Mouse (Mus musculus) forebrain, embryonic 15.5 days (tissue): ENCODE measurements around the gene Rgl3. TPM values are rescaled to one million over a fixed set of nuclear protein-coding genes. Genes with fewer than 3 reads are reported as not detected.
A peak's percentile ranks its signal among the peaks of the same experiment; 100 is the strongest.

ENCODE experiments used
- ATAC-seq: fragments of 200-750 bp; cut with Nextera tagmentation; replicated peaks from 2 replicates; pipeline ENCODE4 v1.8.0; 2017; ENCODE audit warnings: mild to moderate bottlenecking, moderate TSS enrichment, moderate library complexity
- H3K27ac ChIP-seq: fragments of 300-500 bp; sonication (generic); replicated peaks from 2 replicates; pipeline ENCODE4 v1.5.1; 2015; ENCODE audit warnings: mild to moderate bottlenecking, inconsistent platforms
- H3K27me3 ChIP-seq: fragments of 300-500 bp; sonication (generic); 2 replicates; pipeline ENCODE4 v1.6.1; 2015; ENCODE audit warnings: inconsistent platforms
- H3K36me3 ChIP-seq: fragments of 300-500 bp; sonication (generic); 2 replicates; pipeline ENCODE4 v1.6.1; 2015; ENCODE audit warnings: mild to moderate bottlenecking, inconsistent platforms
- H3K4me1 ChIP-seq: fragments of 300-500 bp; sonication (generic); 2 replicates; pipeline ENCODE4 v1.6.1; 2015; ENCODE audit warnings: inconsistent platforms
- H3K4me2 ChIP-seq: fragments of 300-500 bp; sonication (generic); replicated peaks from 2 replicates; pipeline ENCODE4 v1.6.1; 2015; ENCODE audit warnings: mild to moderate bottlenecking, inconsistent platforms
- H3K4me3 ChIP-seq: fragments of 300-500 bp; sonication (generic); 2 replicates; pipeline ENCODE4 v1.5.1; 2015; ENCODE audit warnings: mild to moderate bottlenecking, inconsistent platforms
- H3K9ac ChIP-seq: fragments of 300-500 bp; sonication (generic); replicated peaks from 2 replicates; pipeline ENCODE4 v1.6.1; 2015; ENCODE audit warnings: mild to moderate bottlenecking, inconsistent platforms
- H3K9me3 ChIP-seq: fragments of 300-500 bp; sonication (generic); 2 replicates; pipeline ENCODE4 v1.6.1; 2016; ENCODE audit warnings: inconsistent platforms
- WGBS: fragments of 180-500 bp; shearing (Covaris S2); methylation state at CpG from one replicate; pipeline ENCODE4 v1.1.7; 2015; ENCODE audit warnings: mixed read lengths; 5-methylcytosine and 5-hydroxymethylcytosine counted together
- polyA plus RNA-seq: library from polyadenylated mRNA; unstranded; fragments of >200 nt; fragmentation: Nextera tagmentation; extraction: Ambion mirVana; gene quantifications from 2 replicates; pipeline ENCODE4 v1.2.1, GENCODE M21; 2015

Rgl3 gene
- polyA plus RNA-seq, 1 experiment from 2014 or later, result 0.87 TPM

GRCm38 (mm10) chr9:21976626-21977175 lies 12.5 kb downstream of the Rgl3 start:
- Histone ChIP-seq H3K27ac (no peak overlapping the region), H3K4me1 (peaks cover 10% of the 10 kb centered on the region), H3K9me3 (no peaks in the 10 kb centered on the region), H3K4me3 (no peak overlapping the region), H3K36me3 (no peaks in the 10 kb centered on the region), H3K27me3 (no peaks in the 10 kb centered on the region), H3K9ac (no peak overlapping the region), H3K4me2 (no peak overlapping the region)
- no peak for ATAC-seq
- 71% methylated on average over 10 of the region's 10 CpGs for WGBS

- 95% methylated on average over 4 of the region's 4 CpGs for WGBS
- no peak overlapping the region for H3K9ac ChIP-seq
- H3K36me3 ChIP-seq, result no peaks in the 10 kb centered on the region
- no peaks in the 10 kb centered on the region for H3K4me1 ChIP-seq
- no peak overlapping the region for H3K4me2 ChIP-seq
- H3K27ac ChIP-seq, result no peak overlapping the region
- no peak overlapping the region for H3K4me3 ChIP-seq
- no peaks in the 10 kb centered on the region for H3K9me3 ChIP-seq
- no peak for ATAC-seq
- peaks cover under 1% of the 10 kb centered on the region; the same call in 1 of the 2 replicates for H3K27me3 ChIP-seq
These were observed 19.9 kb downstream of the Rgl3 start for GRCm38 (mm10) chr9:21969304-21969703.

DNA sequence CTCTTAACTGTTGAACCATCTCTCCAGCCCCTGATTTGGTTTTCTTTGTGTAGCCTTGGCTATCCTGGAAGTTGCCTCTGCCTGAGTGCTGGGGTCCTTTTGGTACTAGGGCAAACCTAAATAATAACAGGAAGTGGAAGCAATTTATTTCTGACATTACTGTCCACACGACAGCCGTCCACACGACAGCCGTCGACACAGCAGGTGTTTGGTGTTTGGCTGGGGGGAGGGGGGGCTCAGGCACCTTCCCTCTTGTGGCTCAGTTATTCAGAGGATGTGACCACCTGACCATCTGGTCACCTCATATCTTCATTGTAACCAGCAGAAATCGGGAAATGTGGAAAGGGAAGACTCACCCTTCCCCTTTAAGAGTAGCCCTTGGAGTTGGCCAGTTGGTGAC lies 20.4 kb downstream of the Rgl3 start:
- Histone ChIP-seq H3K27ac (no peak overlapping the region), H3K36me3 (no peaks in the 10 kb centered on the region), H3K27me3 (peaks cover 4% of the 10 kb centered on the region; the same call in 1 of the 2 replicates), H3K4me1 (no peaks in the 10 kb centered on the region), H3K9ac (no peak overlapping the region), H3K9me3 (no peaks in the 10 kb centered on the region), H3K4me2 (no peak overlapping the region), H3K4me3 (no peak overlapping the region)
- WGBS, result 72% methylated on average over 6 of the region's 6 CpGs
- no peak for ATAC-seq

GRCm38 (mm10) chr9:21963417-21963816 lies 25.8 kb downstream of the Rgl3 start, which contains the start of gene Epor:
Epor (minus strand) TSS chr9:21963506.
- Histone ChIP-seq H3K4me2 (peak within 1 kb of the TSS; percentile 58), H3K4me1 (peaks cover 20% of the 10 kb centered on the region), H3K9ac (peak within 1 kb of the TSS; percentile 18; the same call in 1 of the 2 replicates), H3K27ac (no peak within 1 kb of the TSS), H3K4me3 (peak within 1 kb of the TSS; percentile 39), H3K27me3 (peaks cover 51% of the 10 kb centered on the region), H3K36me3 (0 out of 2 replicates have a peak, but pooled peaks cover 3% of the 10 kb centered on the region), H3K9me3 (no peaks in the 10 kb centered on the region)
- ATAC-seq, result no peak
- 20% methylated on average over 8 of the region's 8 CpGs for WGBS

DNA sequence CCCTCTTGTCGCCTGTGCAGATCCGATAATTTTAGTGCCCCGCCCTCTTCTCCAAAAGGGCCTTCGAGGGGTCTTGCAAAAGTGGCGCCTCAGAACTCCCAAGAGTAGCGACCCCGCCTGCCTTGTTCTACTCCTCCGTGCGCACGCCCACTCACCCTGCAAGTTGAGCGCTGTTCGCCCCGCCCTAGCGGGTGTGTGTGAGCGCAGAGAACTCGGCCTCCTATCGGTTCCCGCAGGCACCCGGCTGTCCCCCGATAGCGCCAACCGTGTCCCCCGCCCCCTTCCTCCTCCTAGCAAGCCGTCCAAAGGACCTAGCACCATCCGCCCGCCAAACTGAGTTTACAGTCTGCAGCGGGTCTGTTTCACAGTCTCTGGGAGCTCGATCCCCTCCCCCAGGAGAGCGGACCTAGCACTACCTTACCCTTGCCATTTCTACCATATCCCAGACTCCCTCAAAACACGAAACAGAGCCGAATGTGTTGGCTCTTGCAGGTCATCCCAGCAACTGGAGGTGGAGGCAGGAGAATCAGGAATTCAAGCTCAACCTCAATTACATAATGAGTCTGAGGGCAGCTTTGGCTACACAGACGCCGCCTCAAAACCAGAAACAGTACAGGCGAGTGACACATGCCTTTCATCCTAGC lies 26.7 kb downstream of the Rgl3 start:
- H3K27ac ChIP-seq, result no peak overlapping the region
- WGBS, result 4% methylated on average over 34 of the region's 34 CpGs
- ATAC-seq, result peak; percentile 74
- peak overlapping the region; percentile 39 for H3K4me3 ChIP-seq
- H3K9me3 ChIP-seq, result no peaks in the 10 kb centered on the region
- H3K4me2 ChIP-seq, result peak overlapping the region; percentile 58
- H3K36me3 ChIP-seq, result 0 out of 2 replicates have a peak, but pooled peaks cover 3% of the 10 kb centered on the region
- peaks cover 51% of the 10 kb centered on the region for H3K27me3 ChIP-seq
- peak overlapping the region; percentile 18; the same call in 1 of the 2 replicates for H3K9ac ChIP-seq
- H3K4me1 ChIP-seq, result peaks cover 20% of the 10 kb centered on the region

DNA sequence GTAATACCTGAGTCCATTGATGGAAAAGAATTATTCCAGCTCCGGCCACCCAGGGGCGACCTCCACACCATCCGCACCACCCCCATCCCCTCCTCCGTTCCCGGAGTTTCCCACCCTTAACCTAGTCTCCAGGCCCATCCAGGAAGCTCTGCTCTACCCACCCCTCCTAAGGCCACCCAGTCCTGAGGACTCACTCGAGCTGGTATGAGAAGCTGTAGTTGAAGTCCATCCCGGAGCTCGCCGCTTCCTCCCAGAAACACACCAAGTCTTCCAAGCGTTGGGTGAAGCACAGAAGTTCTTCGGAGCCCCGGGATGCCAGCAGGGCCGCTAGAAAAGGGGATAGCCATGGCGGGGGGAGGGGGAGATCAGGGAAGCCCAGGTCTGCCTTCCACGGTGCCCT lies 27.2 kb downstream of the Rgl3 start:
- peak; percentile 42 for ATAC-seq
- Histone ChIP-seq H3K4me3 (peak overlapping the region; percentile 39), H3K27ac (no peak overlapping the region), H3K4me2 (peak overlapping the region; percentile 58), H3K4me1 (peaks cover 20% of the 10 kb centered on the region), H3K27me3 (peaks cover 51% of the 10 kb centered on the region), H3K36me3 (0 out of 2 replicates have a peak, but pooled peaks cover 3% of the 10 kb centered on the region), H3K9ac (peak overlapping the region; percentile 18; the same call in 1 of the 2 replicates), H3K9me3 (no peaks in the 10 kb centered on the region)
- WGBS, result 0% methylated on average over 15 of the region's 15 CpGs

- Histone ChIP-seq H3K4me1 (peaks cover 24% of the 10 kb centered on the region), H3K4me2 (peak overlapping the region; percentile 58), H3K27me3 (peaks cover 51% of the 10 kb centered on the region), H3K9me3 (no peaks in the 10 kb centered on the region), H3K27ac (no peak overlapping the region), H3K36me3 (0 out of 2 replicates have a peak, but pooled peaks cover 3% of the 10 kb centered on the region), H3K9ac (no peak overlapping the region), H3K4me3 (peak overlapping the region; percentile 39)
- 2% methylated on average over 35 of the region's 35 CpGs for WGBS
- no peak for ATAC-seq
These were observed 27.8 kb downstream of the Rgl3 start for GRCm38 (mm10) chr9:21961366-21961980.

DNA sequence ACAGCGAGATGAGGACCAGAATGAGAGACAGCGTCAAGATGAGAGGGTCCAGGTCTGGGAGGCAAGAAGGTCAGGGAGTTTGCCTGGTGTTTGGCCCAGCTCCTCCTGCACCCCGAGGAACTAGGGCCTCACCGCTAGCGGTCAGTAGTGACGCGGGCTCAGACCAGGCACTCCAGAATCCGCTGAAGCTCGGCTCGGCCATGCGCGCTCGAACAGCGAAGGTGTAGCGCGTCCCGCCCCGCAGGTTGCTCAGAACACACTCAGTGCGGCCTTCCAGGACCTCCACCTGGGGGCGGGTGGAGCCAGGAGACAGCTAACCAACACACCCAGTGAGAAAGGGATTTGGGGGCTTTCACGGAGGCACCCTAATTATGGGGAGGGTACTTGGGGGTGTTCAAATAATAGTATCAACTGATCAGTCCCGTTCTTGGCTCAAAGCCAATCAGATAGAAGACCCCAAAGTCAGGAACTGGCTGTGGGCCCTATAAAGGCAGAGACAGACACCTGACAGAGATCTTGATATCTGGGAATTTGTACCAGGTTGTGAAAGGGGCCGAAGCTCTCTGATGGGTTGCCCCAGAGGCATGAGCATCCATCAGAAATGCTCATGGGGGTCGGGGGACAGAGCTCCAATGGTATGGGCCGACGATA lies 28.6 kb downstream of the Rgl3 start:
- no peak for ATAC-seq
- peaks cover 51% of the 10 kb centered on the region for H3K27me3 ChIP-seq

DNA sequence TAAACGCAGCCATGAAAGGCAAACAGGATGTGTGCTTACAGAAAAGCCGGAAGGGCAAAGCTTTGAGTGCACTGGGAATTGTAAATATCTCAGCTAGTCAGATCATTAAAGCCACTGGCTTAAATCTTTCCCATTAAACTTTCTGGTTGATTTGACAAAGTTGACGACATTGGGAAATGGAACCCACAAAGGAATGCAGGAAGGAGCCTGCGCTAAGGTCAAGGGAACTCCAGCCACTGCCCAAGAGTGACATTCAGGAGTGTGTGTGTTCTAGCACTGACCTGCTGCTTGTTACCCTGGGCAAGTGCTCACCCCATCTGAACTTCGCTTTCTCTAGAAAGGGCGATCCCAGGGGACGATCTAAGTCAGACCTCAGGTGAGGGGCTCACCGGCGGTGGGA lies 29.1 kb downstream of the Rgl3 start:
- peaks cover 27% of the 10 kb centered on the region for H3K4me1 ChIP-seq
- no peaks in the 10 kb centered on the region for H3K9me3 ChIP-seq
- H3K9ac ChIP-seq, result no peak overlapping the region
- H3K27ac ChIP-seq, result no peak overlapping the region
- H3K4me2 ChIP-seq, result no peak overlapping the region
- H3K27me3 ChIP-seq, result peaks cover 51% of the 10 kb centered on the region
- no peak for ATAC-seq
- 50% methylated on average over 9 of the region's 9 CpGs for WGBS
- H3K36me3 ChIP-seq, result 0 out of 2 replicates have a peak, but pooled peaks cover 3% of the 10 kb centered on the region
- no peak overlapping the region for H3K4me3 ChIP-seq

More for the DNA sequence above, 28.6 kb downstream of the Rgl3 start:
- Histone ChIP-seq H3K9me3 (no peaks in the 10 kb centered on the region), H3K27ac (no peak overlapping the region), H3K9ac (no peak overlapping the region), H3K4me1 (peaks cover 27% of the 10 kb centered on the region), H3K4me3 (no peak overlapping the region), H3K4me2 (no peak overlapping the region), H3K36me3 (0 out of 2 replicates have a peak, but pooled peaks cover 3% of the 10 kb centered on the region)
- WGBS, result 12% methylated on average over 26 of the region's 26 CpGs

DNA sequence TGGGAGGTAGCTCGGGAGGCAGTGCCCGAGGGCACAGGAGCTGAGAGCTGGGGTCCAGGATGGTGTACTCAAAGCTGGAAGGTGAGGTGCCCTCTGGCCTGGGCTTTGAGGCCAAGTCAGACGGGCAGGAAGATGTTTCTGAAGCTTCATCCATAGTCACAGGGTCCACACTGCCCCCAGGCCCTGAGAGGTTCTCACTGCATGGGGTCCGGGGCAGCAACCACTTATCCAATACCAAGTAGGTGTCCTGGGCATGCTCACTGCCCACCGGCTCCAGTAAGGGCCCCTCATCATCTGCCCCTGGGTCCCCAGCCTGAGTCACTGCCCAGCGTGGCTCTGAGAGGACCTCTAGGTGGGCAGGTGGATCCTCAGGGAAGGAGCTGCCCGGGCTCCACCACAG lies 30.0 kb downstream of the Rgl3 start:
- Histone ChIP-seq H3K4me2 (no peak overlapping the region), H3K27me3 (peaks cover 51% of the 10 kb centered on the region), H3K9ac (no peak overlapping the region), H3K9me3 (no peaks in the 10 kb centered on the region), H3K27ac (no peak overlapping the region), H3K4me1 (peaks cover 33% of the 10 kb centered on the region), H3K36me3 (0 out of 2 replicates have a peak, but pooled peaks cover 3% of the 10 kb centered on the region), H3K4me3 (no peak overlapping the region)
- WGBS, result 87% methylated on average over 7 of the region's 7 CpGs
- ATAC-seq, result no peak

DNA sequence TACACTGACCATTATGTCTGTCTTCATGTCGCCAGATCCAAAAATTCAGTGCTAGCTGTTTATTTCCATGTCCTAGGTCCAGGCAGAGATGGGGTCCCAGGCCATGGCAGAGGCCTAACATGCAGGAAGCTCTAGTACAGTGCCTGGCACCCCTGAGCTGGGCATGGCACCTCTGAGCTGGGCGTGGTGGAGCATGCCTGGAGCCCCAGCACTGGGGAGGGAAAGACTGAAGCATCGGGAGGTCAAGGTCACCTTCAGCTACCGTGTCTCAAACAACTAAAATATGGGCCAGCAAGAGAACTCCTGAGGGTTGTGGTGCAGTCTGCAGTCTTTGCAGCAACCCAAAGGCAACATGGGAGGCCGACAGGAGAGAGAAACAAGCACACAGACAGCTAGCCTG lies 30.9 kb downstream of the Rgl3 start:
- peaks cover 42% of the 10 kb centered on the region for H3K27me3 ChIP-seq

More for the DNA sequence above, 30.9 kb downstream of the Rgl3 start:
- H3K4me1 ChIP-seq, result peaks cover 37% of the 10 kb centered on the region
- H3K4me2 ChIP-seq, result no peak overlapping the region
- no peak for ATAC-seq
- H3K27ac ChIP-seq, result no peak overlapping the region
- 91% methylated on average over 5 of the region's 5 CpGs for WGBS
- 0 out of 2 replicates have a peak, but pooled peaks cover 3% of the 10 kb centered on the region for H3K36me3 ChIP-seq
- no peak overlapping the region for H3K4me3 ChIP-seq
- no peaks in the 10 kb centered on the region for H3K9me3 ChIP-seq
- H3K9ac ChIP-seq, result no peak overlapping the region
